Mouse (Mus musculus) forebrain, embryonic 14.5 days (tissue): ENCODE results near the gene Tamm41. TPM values are rescaled to one million over a fixed set of nuclear protein-coding genes. Genes with fewer than 3 reads are reported as not detected.

Experiments used
- ATAC-seq: fragments of 200-750 bp; cut with Nextera tagmentation; 2 replicates; pipeline ENCODE4 v1.8.0; 2017; ENCODE audit warnings: mild to moderate bottlenecking, moderate library complexity
- DNase-seq: peaks from one replicate; pipeline ENCODE4 v3.0.0-alpha.2; 2015; ENCODE audit warnings: low spot score
- H3K27ac ChIP-seq: fragments of 300-500 bp; sonication (generic); 2 replicates; pipeline ENCODE4 v1.5.1; 2014; ENCODE audit warnings: low read depth, mild to moderate bottlenecking, control low read depth, low read length, moderate library complexity
- H3K27me3 ChIP-seq: fragments of 300-500 bp; sonication (generic); replicated peaks from 2 replicates; pipeline ENCODE4 v1.6.1; 2014; ENCODE audit warnings: low read length, control low read depth, mixed read lengths; ENCODE audit not compliant: control insufficient read depth, insufficient read depth
- H3K36me3 ChIP-seq: fragments of 300-500 bp; sonication (generic); 2 replicates; pipeline ENCODE4 v1.6.1; 2014; ENCODE audit warnings: low read length, control low read depth; ENCODE audit not compliant: control insufficient read depth, insufficient read depth
- H3K4me1 ChIP-seq: fragments of 300-500 bp; sonication (generic); 2 replicates; pipeline ENCODE4 v1.6.1; 2014; ENCODE audit warnings: antibody characterized with exemption, low read length, control low read depth; ENCODE audit not compliant: control insufficient read depth, insufficient read depth
- H3K4me2 ChIP-seq: fragments of 300-500 bp; sonication (generic); 2 replicates; pipeline ENCODE4 v1.6.1; 2014; ENCODE audit warnings: mild to moderate bottlenecking, control low read depth, low read length
- H3K4me3 ChIP-seq: fragments of 300-500 bp; sonication (generic); 2 replicates; pipeline ENCODE4 v1.5.1; 2014; ENCODE audit warnings: low read depth, low read length, control low read depth
- H3K9ac ChIP-seq: fragments of 300-500 bp; sonication (generic); 2 replicates; pipeline ENCODE4 v1.6.1; 2014; ENCODE audit warnings: mild to moderate bottlenecking, low read length, control low read depth, moderate library complexity
- H3K9me3 ChIP-seq: fragments of 300-500 bp; sonication (generic); replicated peaks from 2 replicates; pipeline ENCODE4 v1.6.1; 2016; ENCODE audit warnings: low read length, control low read depth, mixed read lengths; ENCODE audit not compliant: control insufficient read depth
- WGBS: fragments of 180-500 bp; shearing (Covaris S2); extraction: QIAGEN DNeasy Blood & Tissue Kit; methylation state at CpG from one replicate; pipeline ENCODE4 v1.1.7; 2014; 5-methylcytosine and 5-hydroxymethylcytosine counted together
- polyA plus RNA-seq: library from polyadenylated mRNA; unstranded; fragments of >200 nt; fragmentation: Nextera tagmentation; extraction: Ambion mirVana; gene quantifications from 2 replicates; pipeline ENCODE4 v1.2.1, GENCODE M21; 2014

Gene Tamm41
- 64.8 and 69.6 TPM in 2 replicates for polyA plus RNA-seq

- Histone ChIP-seq H3K36me3 (peaks cover 21% of the 10 kb centered on the region), H3K9ac (peak within 1 kb of the TSS; percentile 87), H3K27me3 (no peaks in the 10 kb centered on the region), H3K27ac (no peak within 1 kb of the TSS), H3K4me3 (peak within 1 kb of the TSS; percentile 93), H3K9me3 (no peaks in the 10 kb centered on the region), H3K4me1 (peaks cover 8% of the 10 kb centered on the region), H3K4me2 (peak within 1 kb of the TSS; percentile 86)
- under 1% methylated on average over 57 of the region's 57 CpGs for WGBS
- peak; percentile 97 for ATAC-seq
- DNase-seq: peak; percentile 92
Measured at GRCm38 (mm10) chr6:115037103-115038094, at the start of gene Tamm41. Gene Tamm41, minus strand, starts transcription at chr6:115037876.

- no peak overlapping the region for H3K4me3 ChIP-seq
- 47% methylated on average over 9 of the region's 9 CpGs for WGBS
- ATAC-seq (no peak), DNase-seq (no peak)
- H3K27ac ChIP-seq: no peak overlapping the region
- H3K4me2 ChIP-seq: no peak overlapping the region
- H3K36me3 ChIP-seq: no peaks in the 10 kb centered on the region
- H3K9me3 ChIP-seq: no peaks in the 10 kb centered on the region
- peaks cover 4% of the 10 kb centered on the region; the same call in 1 of the 2 replicates for H3K4me1 ChIP-seq
- H3K27me3 ChIP-seq: no peaks in the 10 kb centered on the region
- no peak overlapping the region for H3K9ac ChIP-seq
Measured at GRCm38 (mm10) chr6:115085274-115085841, 47.7 kb upstream of the Tamm41 start.

GRCm38 (mm10) chr6:115076781-115077575, 39.3 kb upstream of the Tamm41 start:
- ATAC-seq (no peak), DNase-seq (no peak)
- no peaks in the 10 kb centered on the region for H3K9me3 ChIP-seq
- no peak overlapping the region for H3K27ac ChIP-seq
- H3K9ac ChIP-seq: no peak overlapping the region
- no peak overlapping the region for H3K4me3 ChIP-seq
- H3K4me2 ChIP-seq: no peak overlapping the region
- no peaks in the 10 kb centered on the region for H3K27me3 ChIP-seq
- no peaks in the 10 kb centered on the region for H3K4me1 ChIP-seq
- H3K36me3 ChIP-seq: no peaks in the 10 kb centered on the region
- WGBS: 50% methylated on average over 9 of the region's 9 CpGs

DNA sequence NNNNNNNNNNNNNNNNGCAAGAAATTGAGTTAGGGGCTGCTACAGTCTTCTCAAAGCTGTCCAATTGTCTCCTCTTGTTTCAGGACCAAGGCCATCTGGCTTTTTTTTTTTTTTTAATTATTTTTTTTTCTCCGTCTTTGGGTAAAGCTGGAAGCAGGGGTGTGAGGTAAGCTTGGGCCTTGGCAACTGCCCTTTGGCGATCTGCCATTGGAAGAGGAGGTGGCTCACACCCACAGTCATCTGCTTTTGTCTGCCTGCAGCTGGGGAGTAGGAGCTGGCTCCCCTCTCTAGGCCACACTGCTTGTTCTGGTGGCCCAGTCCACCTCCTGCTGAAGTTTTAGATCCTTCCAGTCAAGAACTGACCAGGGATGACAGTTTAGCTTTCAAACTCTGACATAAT, 34.3 kb upstream of the Tamm41 start:
- H3K36me3 ChIP-seq: no peaks in the 10 kb centered on the region
- no peaks in the 10 kb centered on the region for H3K9me3 ChIP-seq
- DNase-seq (peak; percentile 54), ATAC-seq (peak; percentile 63)
- no peak overlapping the region for H3K4me3 ChIP-seq
- no peak overlapping the region for H3K9ac ChIP-seq
- no peak overlapping the region for H3K27ac ChIP-seq
- no peaks in the 10 kb centered on the region for H3K27me3 ChIP-seq
- no peaks in the 10 kb centered on the region for H3K4me1 ChIP-seq
- no peak overlapping the region for H3K4me2 ChIP-seq
- WGBS: 54% methylated on average over 2 of the region's 2 CpGs

GRCm38 (mm10) chr6:115065411-115066241, 27.9 kb upstream of the Tamm41 start:
- Histone ChIP-seq H3K9ac (no peak overlapping the region), H3K36me3 (no peaks in the 10 kb centered on the region), H3K27ac (no peak overlapping the region), H3K4me1 (no peaks in the 10 kb centered on the region), H3K9me3 (no peaks in the 10 kb centered on the region), H3K4me3 (no peak overlapping the region), H3K4me2 (no peak overlapping the region), H3K27me3 (no peaks in the 10 kb centered on the region)
- WGBS: 37% methylated on average over 13 of the region's 13 CpGs
- DNase-seq (peak; percentile 51), ATAC-seq (no peak)

GRCm38 (mm10) chr6:115062605-115063350, 25.1 kb upstream of the Tamm41 start:
- 82% methylated on average over 5 of the region's 5 CpGs for WGBS
- Histone ChIP-seq H3K4me2 (no peak overlapping the region), H3K27me3 (no peaks in the 10 kb centered on the region), H3K9me3 (no peaks in the 10 kb centered on the region), H3K9ac (no peak overlapping the region), H3K4me3 (no peak overlapping the region), H3K36me3 (no peaks in the 10 kb centered on the region), H3K4me1 (no peaks in the 10 kb centered on the region), H3K27ac (no peak overlapping the region)
- DNase-seq: no peak
- no peak for ATAC-seq

GRCm38 (mm10) chr6:115059227-115059626, 21.6 kb upstream of the Tamm41 start:
- no peaks in the 10 kb centered on the region for H3K9me3 ChIP-seq
- H3K36me3 ChIP-seq: no peaks in the 10 kb centered on the region
- H3K27ac ChIP-seq: no peak overlapping the region
- no peak overlapping the region for H3K9ac ChIP-seq
- H3K4me2 ChIP-seq: no peak overlapping the region
- H3K27me3 ChIP-seq: no peaks in the 10 kb centered on the region
- no peak overlapping the region for H3K4me3 ChIP-seq
- no peaks in the 10 kb centered on the region for H3K4me1 ChIP-seq
- DNase-seq (peak; percentile 44), ATAC-seq (no peak)
- 55% methylated on average over 5 of the region's 5 CpGs for WGBS
